Mouse (Mus musculus): Measurements from ENCODE around the gene Kctd2. TPM values are rescaled to one million over a fixed set of nuclear protein-coding genes. Genes with fewer than 3 reads are reported as not detected.
"Not testable (repeated sequence)": the region's sequence is repeated elsewhere in the genome, so short reads cannot be mapped to it uniquely, and the experiment has no call there.

Kctd2 gene
- polyA plus RNA-seq, 1 experiment, result 69.1 TPM

GRCm38 (mm10) chr11:115452281-115452860 is 32.4 kb downstream of the Kctd2 start:
- H3K27me3 ChIP-seq (ENCODE audit: control insufficient read depth, insufficient read depth, low read length), result no peaks in the 10 kb centered on the region
- H3K36me3 ChIP-seq (ENCODE audit: control insufficient read depth, insufficient read depth, low read length), result no peaks in the 10 kb centered on the region
- no peak overlapping the region for H3K4me3 ChIP-seq (ENCODE audit: control insufficient read depth, insufficient read depth, low read length)
- TF ChIP-seq CTCF (IDR thresholded peaks at IDR 0.05; ENCODE audit: borderline replicate concordance, control insufficient read depth, extremely low read depth, insufficient read depth, low read length, poor library complexity) (no peak), POLR2A (IDR thresholded peaks at IDR 0.05; ENCODE audit: control insufficient read depth, extremely low read depth, insufficient read depth, low read length, poor library complexity) (no peak)
- DNase-seq, result no peak
- peak overlapping the region; percentile 99 for H3K27ac ChIP-seq (ENCODE audit: control insufficient read depth, insufficient read depth, low read length)
- peaks cover 51% of the 10 kb centered on the region for H3K4me1 ChIP-seq (replicated peaks; ENCODE audit: control insufficient read depth, insufficient read depth, low read length)
- WGBS, result 4% methylated on average over 7 of the region's 7 CpGs

- no peak for TF ChIP-seq POLR2A (IDR thresholded peaks at IDR 0.05; ENCODE audit: control insufficient read depth, extremely low read depth, insufficient read depth, low read length, poor library complexity)
- 0 out of 2 replicates have a peak, but pooled peaks have one; percentile 33 for TF ChIP-seq CTCF (IDR thresholded peaks at IDR 0.05; ENCODE audit: borderline replicate concordance, control insufficient read depth, extremely low read depth, insufficient read depth, low read length, poor library complexity)
- 61% methylated on average over 4 of the region's 4 CpGs for WGBS
- peaks cover 60% of the 10 kb centered on the region for H3K4me1 ChIP-seq (replicated peaks; ENCODE audit: control insufficient read depth, insufficient read depth, low read length)
- H3K27me3 ChIP-seq (ENCODE audit: control insufficient read depth, insufficient read depth, low read length), result no peaks in the 10 kb centered on the region
- H3K36me3 ChIP-seq (ENCODE audit: control insufficient read depth, insufficient read depth, low read length), result no peaks in the 10 kb centered on the region
- H3K4me3 ChIP-seq (ENCODE audit: control insufficient read depth, insufficient read depth, low read length), result no peak overlapping the region
- no peak for DNase-seq
- H3K27ac ChIP-seq (ENCODE audit: control insufficient read depth, insufficient read depth, low read length), result peak overlapping the region; percentile 99
These were observed 33.4 kb downstream of the Kctd2 start for GRCm38 (mm10) chr11:115453306-115453705.

- H3K4me3 ChIP-seq (ENCODE audit: control insufficient read depth, insufficient read depth, low read length); H3K27me3 ChIP-seq (ENCODE audit: control insufficient read depth, insufficient read depth, low read length); H3K27ac ChIP-seq (ENCODE audit: control insufficient read depth, insufficient read depth, low read length); H3K36me3 ChIP-seq (ENCODE audit: control insufficient read depth, insufficient read depth, low read length); DNase-seq: not testable (repeated sequence)
- WGBS, result 95% methylated on average over 6 of the region's 6 CpGs
- peaks cover 66% of the 10 kb centered on the region for H3K4me1 ChIP-seq (replicated peaks; ENCODE audit: control insufficient read depth, insufficient read depth, low read length)
These were observed 34.9 kb downstream of the Kctd2 start for GRCm38 (mm10) chr11:115454822-115455221.

GRCm38 (mm10) chr11:115455619-115456018 is 35.7 kb downstream of the Kctd2 start:
- no peaks in the 10 kb centered on the region for H3K27me3 ChIP-seq (ENCODE audit: control insufficient read depth, insufficient read depth, low read length)
- H3K27ac ChIP-seq (ENCODE audit: control insufficient read depth, insufficient read depth, low read length), result no peak overlapping the region
- no peak for DNase-seq
- TF ChIP-seq POLR2A (IDR thresholded peaks at IDR 0.05; ENCODE audit: control insufficient read depth, extremely low read depth, insufficient read depth, low read length, poor library complexity) (no peak), CTCF (IDR thresholded peaks at IDR 0.05; ENCODE audit: borderline replicate concordance, control insufficient read depth, extremely low read depth, insufficient read depth, low read length, poor library complexity) (peak; percentile 35; the same call in 1 of the 2 replicates)
- H3K4me1 ChIP-seq (replicated peaks; ENCODE audit: control insufficient read depth, insufficient read depth, low read length), result peaks cover 59% of the 10 kb centered on the region
- WGBS, result 96% methylated on average over 15 of the region's 15 CpGs
- no peaks in the 10 kb centered on the region for H3K36me3 ChIP-seq (ENCODE audit: control insufficient read depth, insufficient read depth, low read length)
- H3K4me3 ChIP-seq (ENCODE audit: control insufficient read depth, insufficient read depth, low read length), result no peak overlapping the region

- Histone ChIP-seq H3K27me3 (ENCODE audit: control insufficient read depth, insufficient read depth, low read length) (no peaks in the 10 kb centered on the region), H3K4me1 (replicated peaks; ENCODE audit: control insufficient read depth, insufficient read depth, low read length) (peaks cover 63% of the 10 kb centered on the region), H3K36me3 (ENCODE audit: control insufficient read depth, insufficient read depth, low read length) (no peaks in the 10 kb centered on the region), H3K4me3 (ENCODE audit: control insufficient read depth, insufficient read depth, low read length) (no peak overlapping the region), H3K27ac (ENCODE audit: control insufficient read depth, insufficient read depth, low read length) (no peak overlapping the region)
- WGBS, result 94% methylated on average over 5 of the region's 5 CpGs
- TF ChIP-seq POLR2A (IDR thresholded peaks at IDR 0.05; ENCODE audit: control insufficient read depth, extremely low read depth, insufficient read depth, low read length, poor library complexity) (no peak), CTCF (IDR thresholded peaks at IDR 0.05; ENCODE audit: borderline replicate concordance, control insufficient read depth, extremely low read depth, insufficient read depth, low read length, poor library complexity) (no peak)
- DNase-seq, result no peak
These were observed 36.3 kb downstream of the Kctd2 start for GRCm38 (mm10) chr11:115456182-115456581.

- no peak for DNase-seq
- H3K27me3 ChIP-seq (ENCODE audit: control insufficient read depth, insufficient read depth, low read length), result no peaks in the 10 kb centered on the region
- peaks cover 62% of the 10 kb centered on the region for H3K4me1 ChIP-seq (replicated peaks; ENCODE audit: control insufficient read depth, insufficient read depth, low read length)
- no peak overlapping the region for H3K27ac ChIP-seq (ENCODE audit: control insufficient read depth, insufficient read depth, low read length)
- TF ChIP-seq CTCF (IDR thresholded peaks at IDR 0.05; ENCODE audit: borderline replicate concordance, control insufficient read depth, extremely low read depth, insufficient read depth, low read length, poor library complexity), result no peak
- no peak for TF ChIP-seq POLR2A (IDR thresholded peaks at IDR 0.05; ENCODE audit: control insufficient read depth, extremely low read depth, insufficient read depth, low read length, poor library complexity)
- no peaks in the 10 kb centered on the region for H3K36me3 ChIP-seq (ENCODE audit: control insufficient read depth, insufficient read depth, low read length)
- 50% methylated on average over 6 of the region's 6 CpGs for WGBS
- H3K4me3 ChIP-seq (ENCODE audit: control insufficient read depth, insufficient read depth, low read length), result no peak overlapping the region
These were observed 37.5 kb downstream of the Kctd2 start for GRCm38 (mm10) chr11:115457405-115457804.

- Histone ChIP-seq H3K27ac (ENCODE audit: control insufficient read depth, insufficient read depth, low read length) (peak overlapping the region; percentile 96), H3K4me3 (ENCODE audit: control insufficient read depth, insufficient read depth, low read length) (no peak overlapping the region), H3K4me1 (replicated peaks; ENCODE audit: control insufficient read depth, insufficient read depth, low read length) (peaks cover 64% of the 10 kb centered on the region), H3K36me3 (ENCODE audit: control insufficient read depth, insufficient read depth, low read length) (peaks cover 3% of the 10 kb centered on the region; the same call in 1 of the 2 replicates), H3K27me3 (ENCODE audit: control insufficient read depth, insufficient read depth, low read length) (no peaks in the 10 kb centered on the region)
- peak; percentile 44 for DNase-seq
- 76% methylated on average over 8 of the region's 8 CpGs for WGBS
- TF ChIP-seq CTCF (IDR thresholded peaks at IDR 0.05; ENCODE audit: borderline replicate concordance, control insufficient read depth, extremely low read depth, insufficient read depth, low read length, poor library complexity) (no peak), POLR2A (IDR thresholded peaks at IDR 0.05; ENCODE audit: control insufficient read depth, extremely low read depth, insufficient read depth, low read length, poor library complexity) (no peak)
These were observed 41.0 kb downstream of the Kctd2 start for GRCm38 (mm10) chr11:115460976-115461375.
